8 mouse cellular contexts compared by ENCODE assay signal in the genomic region with DNA sequence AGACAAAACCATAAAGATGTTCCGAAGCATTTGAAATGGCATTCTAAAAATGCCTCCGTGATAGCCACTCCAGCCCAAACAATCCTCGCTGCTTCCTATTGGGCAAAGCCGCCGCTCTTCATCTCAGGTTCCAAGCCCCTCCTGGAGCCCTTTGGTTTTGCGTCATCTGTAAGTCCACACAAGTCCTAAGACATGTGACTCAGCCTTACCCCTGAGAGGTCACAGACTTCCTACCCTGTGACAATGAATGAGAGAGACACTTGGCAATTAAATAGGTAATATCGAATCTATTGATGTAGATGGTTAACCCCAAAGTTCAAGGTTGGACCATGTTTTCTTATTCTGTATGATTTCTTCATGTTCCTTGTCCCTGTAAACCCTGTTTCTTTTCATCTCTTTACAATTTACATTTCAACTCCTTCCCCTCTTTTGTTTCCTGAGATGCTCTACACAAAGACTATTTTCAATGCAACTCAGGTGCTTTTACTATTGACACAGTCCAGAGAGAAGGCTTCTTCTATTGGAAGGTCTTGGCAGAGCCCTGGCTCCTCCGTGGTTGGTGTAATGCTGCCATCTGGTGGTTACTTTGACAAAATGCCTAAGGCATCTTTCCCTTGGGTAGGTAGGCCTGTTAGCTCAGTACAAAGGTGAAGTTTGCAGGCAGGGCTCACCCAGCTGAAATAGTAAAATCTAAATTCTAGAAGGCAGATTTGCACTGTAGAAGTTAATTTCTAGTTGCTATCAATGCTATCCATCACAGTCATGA.
DNase-seq lines count a peak whose midpoint lies in the region; ATAC-seq and TF ChIP-seq lines count a peak whose summit lies in the region.

No protein-coding gene starts in this region.

- WGBS in thymus, adult 2 months: 79% methylated on average over 8 of the region's 8 CpGs
- WGBS in midbrain, embryonic 14.5 days: 73% methylated on average over 8 of the region's 8 CpGs

- DNase-seq in thymus, postnatal 14 days: peak; percentile 6
- no peak for DNase-seq in thymus, adult 2 months
- peak; percentile 72 for DNase-seq in cerebellum, adult 9-10 months
- DNase-seq in frontal cortex, postnatal 10 days (ENCODE audit: low spot score in 2 of 2): peak; percentile 14 to 44
- peak; percentile 39 for DNase-seq in kidney, adult 18-20 months
- peak; percentile 65 to 79 for DNase-seq in left cerebral cortex, postnatal 25 days (ENCODE audit: low spot score in 2 of 2)
- peak; percentile 92 for DNase-seq in midbrain, embryonic 14.5 days

- no peak overlapping the region for H3K4me2 ChIP-seq in midbrain, embryonic 14.5 days (ENCODE audit: low read length)

- no peaks in the 10 kb centered on the region for H3K36me3 ChIP-seq in thymus, adult 2 months (ENCODE audit: control insufficient read depth, insufficient read depth, low read length)
- no peaks in the 10 kb centered on the region for H3K36me3 ChIP-seq in midbrain, embryonic 14.5 days (ENCODE audit: control insufficient read depth, insufficient read depth, low read length)
- H3K36me3 ChIP-seq in testis, adult 2 months (ENCODE audit: control insufficient read depth, insufficient read depth, low read length): no peaks in the 10 kb centered on the region

- TF ChIP-seq CTCF in thymus, adult 2 months (IDR thresholded peaks at IDR 0.05; ENCODE audit: borderline replicate concordance, control insufficient read depth, extremely low read depth, insufficient read depth, low read length, poor library complexity): no peak
- TF ChIP-seq CTCF in testis, adult 2 months (IDR thresholded peaks at IDR 0.05; ENCODE audit: control insufficient read depth, insufficient read depth, insufficient replicate concordance, low read depth, low read length): peak; percentile 48; the same call in 1 of the 2 replicates

- peak; percentile 82 for ATAC-seq in midbrain, embryonic 14.5 days (ENCODE audit: low FRiP score, low TSS enrichment)

- no peak overlapping the region for H3K9ac ChIP-seq in midbrain, embryonic 14.5 days (replicated peaks; ENCODE audit: low read length)

- no peak overlapping the region for H3K4me3 ChIP-seq in thymus, adult 2 months (ENCODE audit: control insufficient read depth, insufficient read depth, low read length)
- no peak overlapping the region for H3K4me3 ChIP-seq in midbrain, embryonic 14.5 days (replicated peaks; ENCODE audit: low read depth, low read length)
- H3K4me3 ChIP-seq in testis, adult 2 months (ENCODE audit: control insufficient read depth, low read depth, low read length): no peak overlapping the region

- no peak for TF ChIP-seq POLR2A in thymus, adult 2 months (IDR thresholded peaks at IDR 0.05; ENCODE audit: control insufficient read depth, extremely low read depth, insufficient read depth, low read length, poor library complexity)
- TF ChIP-seq POLR2A in testis, adult 2 months (IDR thresholded peaks at IDR 0.05; ENCODE audit: control insufficient read depth, low read depth, low read length): no peak

- no peaks in the 10 kb centered on the region for H3K4me1 ChIP-seq in thymus, adult 2 months (replicated peaks; ENCODE audit: control insufficient read depth, insufficient read depth, low read length)
- H3K4me1 ChIP-seq in midbrain, embryonic 14.5 days (ENCODE audit: control insufficient read depth, insufficient read depth, low read length): no peaks in the 10 kb centered on the region
- H3K4me1 ChIP-seq in testis, adult 2 months (ENCODE audit: control insufficient read depth, insufficient read depth, low read length): no peaks in the 10 kb centered on the region; the same call in 1 of the 2 replicates

- no peaks in the 10 kb centered on the region for H3K9me3 ChIP-seq in midbrain, embryonic 14.5 days (ENCODE audit: control insufficient read depth, low read length)

- no peaks in the 10 kb centered on the region for H3K27me3 ChIP-seq in thymus, adult 2 months (ENCODE audit: control insufficient read depth, insufficient read depth, low read length)
- no peaks in the 10 kb centered on the region for H3K27me3 ChIP-seq in midbrain, embryonic 14.5 days (ENCODE audit: control insufficient read depth, insufficient read depth, low read length)
- H3K27me3 ChIP-seq in testis, adult 2 months (ENCODE audit: control insufficient read depth, insufficient read depth, low read length): no peaks in the 10 kb centered on the region

- intact Hi-C loops in left cerebral cortex, postnatal 25 days (cut with DNase I): loop anchor here (1.0 to 5.0 kb wide), 3 partner anchors 233 to 430 kb away; no protein-coding TSS in a partner anchor

- H3K27ac ChIP-seq in thymus, adult 2 months (ENCODE audit: control insufficient read depth, insufficient read depth, low read length): no peak overlapping the region
- no peak overlapping the region for H3K27ac ChIP-seq in midbrain, embryonic 14.5 days (replicated peaks; ENCODE audit: low read depth, low read length)
- no peak overlapping the region for H3K27ac ChIP-seq in testis, adult 2 months (ENCODE audit: control insufficient read depth, insufficient read depth, low read depth, low read length)
